Mouse (Mus musculus) spleen, adult 18-20 months (tissue): ENCODE measurements around the gene Spo11.

Source experiments
- DNase-seq, 2 experiments: peaks; one replicate each; pipeline ENCODE4 v3.0.0; 2022; ENCODE audit warnings: mixed read lengths in 2 of 2

Spo11 gene

DNA sequence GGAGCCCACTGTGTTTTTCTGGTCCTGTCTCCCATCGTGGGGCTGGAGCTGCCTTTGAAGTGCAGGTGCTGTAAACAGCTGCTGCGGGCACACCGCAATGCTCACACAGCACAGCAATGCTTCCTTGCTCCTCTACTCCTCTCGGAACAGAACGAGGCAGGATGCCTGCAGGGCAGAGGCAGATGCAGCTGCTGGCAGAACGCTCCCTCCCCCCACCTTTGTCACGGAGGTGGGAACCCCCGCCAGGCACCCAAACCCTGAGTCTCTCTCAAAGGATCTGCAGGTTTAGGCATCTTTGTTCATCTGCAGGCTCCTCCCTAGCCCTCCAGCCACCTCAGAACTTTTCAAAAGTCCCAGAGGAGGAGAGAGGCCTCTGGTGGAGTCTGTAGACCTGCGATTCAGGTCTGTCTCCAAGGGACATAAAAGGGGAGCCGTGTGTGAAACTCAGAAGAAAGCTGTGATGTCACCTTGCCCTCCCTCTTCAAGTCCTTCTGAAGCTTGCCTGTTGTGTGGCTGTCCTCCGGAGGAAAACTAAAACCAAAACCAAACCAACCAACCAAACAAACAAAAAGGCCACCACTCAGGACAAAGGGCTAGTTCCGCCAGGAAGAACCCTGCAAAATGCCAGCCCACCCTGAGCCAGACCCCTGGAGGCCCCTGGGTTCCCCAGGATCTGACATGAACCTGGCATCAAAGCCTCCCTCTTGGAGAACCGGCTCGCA is at the start of gene Spo11:
TSS of gene Spo11 (plus strand) at position 292 of the 722 bp plus-strand sequence.
- DNase-seq, result peak in 1 of 2 experiments; percentile 42

DNA sequence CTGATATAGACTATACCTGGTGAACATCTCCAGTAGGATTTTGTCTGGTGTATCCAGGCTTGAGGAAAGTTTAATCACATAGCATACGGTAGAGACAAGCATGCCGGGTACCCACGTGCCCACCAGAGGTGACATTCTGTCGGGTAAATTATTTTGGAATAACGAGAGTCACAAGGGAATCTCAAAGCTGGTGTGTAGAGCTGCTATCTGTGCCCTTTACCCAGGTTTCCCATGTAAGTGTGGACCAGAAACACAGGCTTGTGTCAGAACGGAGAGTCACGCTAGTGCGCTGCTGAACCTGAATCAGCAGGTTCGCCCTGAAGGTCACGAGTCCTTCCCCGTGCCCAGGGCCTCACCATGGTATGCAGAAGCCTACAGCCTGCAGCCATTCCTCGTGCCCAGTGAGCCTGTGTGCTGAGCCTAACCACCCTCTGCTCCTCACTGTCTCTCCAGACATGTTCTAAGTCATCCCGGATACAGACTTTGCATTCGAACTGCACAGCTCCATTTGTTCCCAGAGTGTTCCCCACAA is 47.5 kb upstream of the Spo11 start:
- DNase-seq, result no peak

DNA sequence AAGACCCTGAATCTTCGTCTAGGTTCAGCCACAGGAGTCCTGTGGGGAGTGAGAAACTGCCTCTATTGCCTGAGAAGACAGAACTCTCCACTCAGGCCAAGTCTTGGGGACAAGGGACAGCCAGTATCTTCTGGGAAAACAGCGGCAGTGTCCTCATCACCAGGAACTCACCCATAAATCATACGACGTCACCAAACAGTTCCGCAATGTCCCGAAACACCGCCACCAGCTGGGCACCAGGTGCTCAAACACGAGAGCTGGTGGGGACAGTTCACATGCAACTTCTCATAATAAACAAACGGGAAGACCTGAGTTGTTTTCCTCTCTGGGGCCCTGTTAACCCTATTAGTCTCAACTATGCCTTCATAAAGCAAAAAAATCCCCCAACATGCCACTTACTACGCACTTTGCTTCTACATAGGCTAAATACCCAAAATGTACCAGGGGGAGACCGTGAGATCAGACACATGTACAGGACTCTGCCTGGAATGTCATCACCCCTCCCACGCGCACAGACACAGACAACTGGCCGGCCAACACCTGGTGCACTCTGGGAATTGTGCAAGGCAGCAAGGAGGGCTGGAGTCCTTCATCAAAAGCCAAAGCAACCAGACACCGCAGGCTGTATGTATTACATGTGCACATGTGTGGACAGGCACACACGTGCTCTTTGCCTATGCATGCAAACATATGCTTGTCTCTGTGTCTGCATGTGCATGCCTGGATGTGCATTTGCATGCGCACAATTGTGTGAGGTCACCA is 46.2 kb upstream of the Spo11 start:
- no peak for DNase-seq

DNA sequence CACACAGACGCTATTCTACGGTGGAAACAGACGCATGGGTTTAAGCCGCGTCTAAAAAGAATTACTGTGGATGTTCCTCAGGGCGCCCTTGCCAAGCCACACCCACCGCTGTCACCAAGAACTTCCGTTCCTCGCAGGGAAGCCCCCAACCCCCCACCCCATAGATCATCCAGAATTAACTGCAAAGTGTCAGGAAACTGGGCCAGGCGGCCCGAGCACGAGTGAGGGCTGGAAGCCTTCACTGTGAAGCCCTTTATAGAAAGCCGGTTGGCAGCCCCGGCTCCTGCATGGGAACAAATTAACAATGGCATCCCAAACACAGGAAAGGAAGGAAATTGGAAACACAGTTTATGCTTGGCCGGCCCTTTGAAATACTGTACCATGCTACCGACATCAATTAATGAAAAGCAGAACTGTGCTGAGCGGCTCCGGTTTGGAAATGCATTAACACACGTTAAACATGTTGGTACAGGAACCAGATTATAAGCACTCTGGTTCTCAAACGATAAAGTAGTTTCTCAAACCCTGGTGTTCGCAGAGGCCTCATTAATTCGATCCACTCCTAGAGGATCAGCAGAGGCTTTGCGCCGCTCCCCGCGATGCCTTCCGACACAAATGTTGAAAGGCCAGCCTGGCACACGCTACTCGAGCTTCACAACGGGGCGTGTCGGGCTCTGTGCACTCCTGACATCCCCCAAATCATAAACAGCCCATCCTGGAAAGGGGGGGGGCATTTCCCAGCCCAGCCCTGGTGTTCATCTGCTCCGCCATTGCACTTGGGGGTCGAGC is 43.7 kb upstream of the Spo11 start:
- DNase-seq, result no peak

DNA sequence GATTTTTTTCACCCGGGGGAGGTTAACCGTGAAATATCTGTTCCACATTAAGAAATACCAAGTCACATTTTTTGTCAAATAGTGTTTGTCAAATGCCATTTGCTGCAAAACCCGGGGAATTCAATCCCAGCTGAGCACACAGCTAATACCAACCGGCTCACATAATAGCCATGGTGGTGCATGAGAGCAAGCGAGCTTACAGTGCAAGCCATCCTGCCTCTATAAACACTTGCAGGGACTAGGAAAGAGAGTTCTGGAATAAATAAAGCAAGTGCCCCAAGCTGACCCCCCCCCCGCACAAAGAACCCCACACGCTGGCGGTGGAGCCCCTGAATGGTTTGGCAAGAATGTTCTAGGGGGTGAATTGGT is 43.1 kb upstream of the Spo11 start:
- no peak for DNase-seq

DNA sequence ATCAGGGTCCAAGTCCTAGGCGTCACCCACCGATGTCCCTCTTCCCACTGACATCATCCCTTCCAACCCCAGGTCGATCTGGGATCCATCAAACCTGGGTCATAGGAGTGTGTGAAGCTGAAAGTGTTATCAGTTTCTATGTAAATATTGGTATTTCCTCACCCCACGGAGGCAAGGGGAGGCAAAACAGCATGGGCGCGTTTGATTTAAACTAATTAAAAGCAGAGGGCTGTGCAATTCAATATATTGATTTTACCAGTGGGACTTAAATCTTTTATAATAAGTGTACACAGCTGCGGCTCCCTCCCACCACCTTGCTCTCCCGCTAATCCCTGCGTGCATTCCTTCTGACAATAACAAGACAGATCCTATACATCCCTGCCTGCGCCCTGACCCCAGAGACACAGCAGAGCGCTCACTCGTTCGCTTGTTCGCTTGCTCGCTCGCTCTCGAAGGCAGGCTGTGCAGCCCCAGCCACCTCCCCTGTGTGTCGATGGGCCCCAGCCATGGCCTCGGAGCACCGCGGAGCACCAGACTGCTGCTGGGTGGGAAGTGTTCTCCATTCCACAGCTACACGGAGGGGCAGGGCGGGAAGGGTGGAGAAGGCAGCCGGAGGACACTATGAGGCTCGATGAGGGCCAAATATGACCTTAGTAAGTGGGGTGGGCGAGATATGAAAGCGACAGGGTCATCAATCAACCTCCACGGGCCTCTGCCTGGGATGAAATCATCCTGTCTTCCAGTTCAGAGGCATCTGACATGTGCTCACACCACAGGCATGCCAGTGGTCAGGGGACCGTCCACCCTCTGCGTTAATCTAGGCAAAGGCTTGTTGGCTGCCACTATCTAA is 42.4 kb upstream of the Spo11 start:
- no peak for DNase-seq

DNA sequence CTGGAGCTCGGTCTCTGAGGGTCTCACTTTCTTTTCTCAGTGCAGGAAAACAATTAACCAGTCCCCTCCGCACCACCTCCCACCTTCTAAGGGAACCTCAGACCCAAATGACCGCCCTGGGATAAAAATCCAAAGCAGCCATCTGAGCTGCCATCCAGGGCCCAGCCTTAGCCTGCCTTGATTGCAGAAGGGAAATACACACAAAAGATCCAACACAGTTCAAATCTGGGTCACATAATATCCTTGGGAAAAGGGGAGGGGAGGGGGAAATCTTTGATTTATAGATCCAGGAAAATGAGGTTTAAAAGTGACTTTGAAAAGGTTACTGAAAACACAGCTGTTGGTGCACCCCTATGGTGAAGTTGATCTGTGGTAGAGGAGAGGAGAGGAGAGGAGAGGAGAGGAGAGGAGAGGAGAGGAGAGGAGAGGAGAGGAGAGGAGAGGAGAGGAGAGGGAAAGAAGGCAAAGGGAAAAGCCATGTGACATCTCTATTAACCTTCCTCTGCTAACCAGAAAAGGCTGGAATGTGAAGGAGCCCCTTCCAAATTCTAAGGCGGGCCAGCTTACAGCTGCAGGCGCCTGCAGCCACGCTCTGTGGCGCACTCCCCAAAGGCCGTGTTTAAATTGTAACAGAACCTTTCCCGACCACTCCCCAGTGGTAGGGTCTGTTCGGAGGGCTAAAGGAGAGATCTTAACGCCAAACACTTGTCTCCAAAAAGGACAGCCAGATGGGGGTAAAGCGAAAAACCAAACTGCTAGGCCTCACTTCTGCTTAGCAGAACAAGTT is 41.5 kb upstream of the Spo11 start:
- no peak for DNase-seq

DNA sequence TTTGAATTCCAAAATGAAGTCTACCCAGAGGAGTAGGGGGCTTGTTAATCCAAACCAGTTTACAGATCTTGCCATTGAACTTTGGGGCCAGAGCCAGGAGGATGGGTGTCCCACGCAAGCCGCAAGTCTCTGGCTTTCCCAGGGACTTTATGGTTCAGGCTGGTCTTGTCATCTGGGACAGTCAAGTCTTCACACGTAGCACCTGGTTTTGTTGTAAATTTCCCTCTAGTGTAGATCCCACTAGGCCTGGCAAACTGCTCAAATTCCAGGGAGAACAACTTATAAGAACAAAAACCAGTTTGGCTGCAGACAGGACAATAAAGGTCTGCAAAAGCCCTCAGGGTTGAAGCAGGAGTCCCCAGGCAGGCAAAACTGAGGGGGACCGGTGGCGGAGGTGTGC is 40.7 kb upstream of the Spo11 start:
- no peak for DNase-seq

DNA sequence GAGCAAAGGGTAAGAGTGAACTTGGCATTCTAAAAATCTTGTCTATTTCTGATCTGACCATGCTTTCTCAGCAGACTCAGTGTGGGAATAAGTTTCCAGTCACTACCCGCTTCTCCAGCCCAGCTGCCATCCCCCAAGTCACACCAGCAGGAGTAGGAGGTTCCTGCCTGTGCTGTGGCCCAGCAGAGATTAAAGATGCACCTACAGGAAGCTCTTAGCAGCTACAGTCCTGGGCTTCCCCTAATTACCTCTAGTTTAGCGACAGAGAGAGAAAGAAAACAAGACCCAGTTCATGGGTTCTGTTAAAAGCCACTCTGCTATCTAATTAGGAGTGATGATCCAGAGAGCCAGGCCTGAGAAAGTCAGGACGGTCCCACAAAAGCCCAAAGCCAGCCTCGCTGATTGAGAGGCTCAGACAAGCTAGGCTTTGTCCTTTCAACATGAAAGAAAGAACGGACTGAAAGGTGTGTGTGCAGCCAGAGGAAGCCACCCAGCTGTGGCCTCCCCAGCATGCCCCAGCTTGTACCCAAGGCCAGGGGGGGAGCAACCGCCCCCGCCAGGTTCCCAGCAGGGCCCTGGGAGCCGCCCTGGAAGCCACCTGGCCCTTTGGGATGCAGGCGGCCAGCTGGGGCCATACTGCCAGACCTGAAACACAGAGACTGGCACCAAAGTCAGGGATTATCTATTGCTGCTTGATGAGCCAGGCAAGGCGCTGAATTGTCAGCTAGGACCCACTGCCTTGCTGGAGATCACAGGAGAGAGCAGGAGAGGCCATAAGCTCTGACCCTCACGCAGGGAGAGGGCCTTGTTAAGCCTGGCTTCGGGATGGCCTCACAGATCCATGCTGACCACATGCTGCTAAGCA is 39.9 kb upstream of the Spo11 start:
- no peak for DNase-seq

DNA sequence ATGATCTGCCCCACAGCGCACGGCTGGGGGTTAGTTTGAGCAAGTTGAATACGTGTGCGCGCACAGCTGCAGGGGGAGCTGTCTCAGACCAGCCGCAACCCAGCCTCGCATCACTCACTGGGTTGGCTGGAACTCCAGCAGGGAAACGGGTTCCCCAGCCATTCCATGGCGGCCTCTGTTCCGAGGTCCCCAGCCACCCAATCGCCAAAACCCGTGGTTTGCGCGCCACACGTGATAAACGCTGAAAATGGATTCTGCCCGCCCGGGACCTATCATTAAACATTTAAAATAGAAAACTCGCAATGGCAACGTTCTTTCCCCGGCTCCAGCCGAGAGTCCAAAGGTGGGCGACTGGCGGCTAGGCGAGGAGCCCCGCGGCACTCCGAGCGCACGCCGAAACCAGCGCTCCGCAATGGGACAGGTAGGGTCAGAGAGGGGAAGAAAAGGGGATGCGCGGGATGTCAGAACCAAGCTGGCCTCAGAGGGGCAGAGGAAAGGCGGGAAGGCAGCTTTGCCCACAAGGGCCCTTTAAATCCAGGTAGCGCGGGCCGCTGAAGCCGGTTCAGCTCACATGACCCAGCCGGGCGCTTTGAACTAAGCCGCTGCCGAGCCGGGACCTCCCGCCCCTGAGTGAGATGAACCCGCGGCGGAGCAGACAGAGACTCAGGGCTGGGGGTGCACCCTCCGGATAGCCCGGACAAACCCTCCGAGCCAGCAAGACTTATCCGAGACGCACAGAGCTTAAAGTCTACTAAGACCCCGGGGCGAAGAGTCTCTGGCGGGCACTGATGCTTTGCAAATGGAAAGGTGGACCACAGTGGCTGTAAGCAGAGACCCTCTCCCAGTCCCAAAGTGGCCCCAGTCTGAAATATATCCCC is 38.5 kb upstream of the Spo11 start:
- no peak for DNase-seq

DNA sequence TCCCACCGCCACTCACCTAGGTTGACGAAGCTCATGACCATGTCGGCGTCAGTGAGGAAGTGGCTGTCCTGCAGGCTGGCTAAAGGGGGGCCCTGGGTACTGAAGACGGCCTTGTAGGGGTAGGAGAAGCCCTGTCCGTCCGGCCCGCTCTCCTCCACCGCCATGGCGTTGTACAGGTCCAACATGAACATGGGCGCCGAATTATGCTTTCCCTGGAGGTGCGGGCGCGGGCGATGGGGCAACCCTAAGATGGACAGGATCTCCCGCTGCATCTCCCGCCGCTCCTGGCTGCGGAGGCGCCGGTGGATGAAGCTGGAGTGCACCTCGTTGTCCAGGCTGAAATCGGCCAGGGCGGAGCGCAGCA is 37.9 kb upstream of the Spo11 start:
- DNase-seq, result no peak

DNA sequence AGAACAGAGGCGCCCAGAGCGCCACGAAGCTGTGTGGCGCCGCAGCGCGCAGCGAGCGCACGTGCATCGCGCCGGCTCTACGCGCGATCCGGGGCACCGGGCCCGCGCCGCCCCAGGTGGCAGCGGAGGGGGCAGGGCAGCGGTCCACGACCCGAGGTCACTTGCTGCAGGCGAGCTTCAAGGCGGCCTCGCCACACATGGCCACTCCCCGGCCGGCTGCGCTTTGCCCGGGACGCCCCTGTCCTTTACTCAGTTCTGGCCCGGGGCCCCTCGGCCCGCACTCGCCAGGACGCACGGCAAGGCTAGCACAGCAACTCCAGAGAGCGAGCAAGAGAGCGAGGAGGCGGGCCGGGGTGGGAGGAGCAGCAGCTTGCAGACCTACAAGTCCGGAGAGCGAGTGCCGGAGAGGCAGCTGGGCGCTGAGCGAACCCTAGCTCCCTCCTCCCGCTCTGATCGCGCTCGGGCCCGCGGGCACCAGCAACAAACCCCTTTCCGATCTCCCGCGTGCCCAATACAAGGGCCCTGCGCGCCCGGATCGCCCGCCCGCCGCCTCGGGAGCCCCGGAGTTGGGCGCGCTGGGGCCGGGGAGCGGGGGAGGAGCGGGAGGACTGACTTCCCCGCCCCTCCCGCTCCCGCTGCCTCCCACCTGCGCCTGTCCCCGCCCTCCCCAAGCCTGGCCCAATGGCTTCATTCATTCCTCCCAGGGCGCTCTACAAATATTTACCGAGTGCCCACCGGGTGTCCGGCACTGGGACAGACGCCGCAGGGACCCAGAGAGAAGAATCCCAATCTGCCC is 37.3 kb upstream of the Spo11 start, which contains the start of gene Bmp7:
TSS of gene Bmp7 (minus strand) at position 319 of the 796 bp plus-strand sequence.
- DNase-seq, result peak; percentile 13 to 26

DNA sequence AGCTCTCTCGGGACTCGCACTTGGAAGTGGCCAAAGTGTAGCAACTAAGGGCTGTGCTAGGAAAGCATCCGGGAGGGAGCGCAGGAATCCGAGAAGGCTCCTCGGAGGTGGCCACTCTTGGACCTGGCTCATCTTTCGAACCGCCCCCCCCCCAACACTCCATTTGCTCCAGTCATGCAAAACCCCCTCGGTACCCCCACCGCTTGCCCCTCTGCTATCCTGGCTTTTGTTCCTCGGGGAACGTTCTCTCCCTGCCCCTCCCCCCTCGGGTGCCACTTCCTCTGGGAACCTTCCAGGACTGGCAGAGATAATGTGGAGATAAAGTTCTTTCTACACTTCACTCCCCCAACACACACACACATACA is 36.7 kb upstream of the Spo11 start:
- DNase-seq, result no peak

DNA sequence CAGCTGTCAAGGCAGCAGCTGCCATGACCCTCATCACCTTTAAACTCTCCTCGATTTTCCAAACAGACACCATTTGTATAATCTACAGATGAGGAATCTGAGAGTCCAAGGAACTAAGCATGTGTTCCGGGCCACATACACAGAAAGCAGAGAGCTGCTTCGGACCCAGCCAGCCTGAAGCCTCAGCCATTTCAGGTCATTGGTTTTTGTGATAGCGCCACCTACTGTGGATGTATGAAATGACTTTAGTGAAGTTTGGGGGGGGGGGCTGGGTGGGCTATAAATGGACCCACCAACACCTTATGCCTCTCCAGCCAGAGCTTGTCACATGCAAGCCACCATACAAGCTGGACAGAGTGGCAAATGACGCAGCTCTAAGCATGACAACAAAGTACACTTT is 28.4 kb upstream of the Spo11 start:
- DNase-seq, result no peak

DNA sequence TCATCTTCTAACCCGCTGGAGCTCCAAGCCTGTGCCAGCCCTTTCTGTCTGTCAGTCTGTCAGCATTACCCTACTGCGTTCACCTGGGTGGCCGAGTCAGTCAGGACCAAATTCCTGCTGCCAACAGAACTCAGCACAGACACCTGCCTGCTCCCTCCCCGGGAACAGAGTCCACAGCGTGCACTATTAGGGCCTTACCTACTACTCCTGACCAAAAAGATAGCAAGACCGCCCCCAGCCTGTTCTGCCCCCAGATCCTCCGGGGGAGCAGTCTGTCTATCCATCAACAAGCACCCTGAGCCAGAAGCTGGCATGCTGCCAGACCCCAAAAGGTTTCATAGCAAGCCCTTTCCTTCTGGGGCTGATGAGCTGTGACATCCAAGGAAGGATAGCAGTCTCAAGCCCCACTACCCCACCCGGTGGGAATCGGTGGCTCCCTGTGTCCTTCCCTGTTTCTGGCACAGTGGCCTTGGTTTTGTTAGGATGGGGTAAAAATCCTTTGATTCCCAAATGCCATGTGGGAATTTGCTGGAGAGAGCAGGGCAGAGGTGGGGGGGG is 27.3 kb upstream of the Spo11 start:
- no peak for DNase-seq

DNA sequence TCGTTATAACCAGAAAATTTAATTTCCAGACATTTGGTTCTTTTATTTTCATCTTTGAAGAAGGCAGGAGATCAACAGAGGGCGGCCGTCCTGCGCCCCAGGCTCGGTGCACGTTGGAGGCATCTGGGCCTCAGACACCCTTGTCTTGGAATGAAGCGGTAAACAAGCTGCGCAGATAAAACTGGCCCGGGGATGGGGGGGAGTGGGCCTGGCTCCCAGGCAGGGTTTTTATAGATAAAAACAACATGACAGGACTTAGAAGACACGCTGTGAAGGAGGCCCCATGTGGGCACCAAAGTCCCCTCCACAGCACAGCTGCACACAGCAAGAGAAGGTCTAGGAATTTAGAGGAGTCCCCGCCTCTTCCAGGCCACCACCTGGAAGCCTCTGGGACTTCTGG is 26.8 kb upstream of the Spo11 start:
- DNase-seq, result no peak

DNA sequence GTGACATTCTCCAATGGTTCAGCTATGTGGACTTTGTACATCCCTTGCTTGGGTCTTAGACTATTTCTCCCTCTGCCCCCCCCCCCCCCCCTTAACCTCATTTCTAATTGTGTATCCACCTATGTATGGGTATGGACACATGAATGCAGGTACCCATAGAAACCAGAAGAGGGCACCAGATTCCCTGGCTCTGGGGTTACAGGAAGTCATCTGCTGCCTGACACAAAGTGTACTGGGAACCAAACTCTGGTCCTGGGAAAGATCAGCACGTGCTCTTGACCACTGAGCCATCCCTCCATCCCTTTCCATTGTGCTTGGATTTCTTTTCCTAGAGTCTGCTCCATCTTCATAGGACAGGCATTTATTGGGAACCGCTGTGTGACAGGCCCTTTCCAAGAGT is 25.5 kb upstream of the Spo11 start:
- no peak for DNase-seq

DNA sequence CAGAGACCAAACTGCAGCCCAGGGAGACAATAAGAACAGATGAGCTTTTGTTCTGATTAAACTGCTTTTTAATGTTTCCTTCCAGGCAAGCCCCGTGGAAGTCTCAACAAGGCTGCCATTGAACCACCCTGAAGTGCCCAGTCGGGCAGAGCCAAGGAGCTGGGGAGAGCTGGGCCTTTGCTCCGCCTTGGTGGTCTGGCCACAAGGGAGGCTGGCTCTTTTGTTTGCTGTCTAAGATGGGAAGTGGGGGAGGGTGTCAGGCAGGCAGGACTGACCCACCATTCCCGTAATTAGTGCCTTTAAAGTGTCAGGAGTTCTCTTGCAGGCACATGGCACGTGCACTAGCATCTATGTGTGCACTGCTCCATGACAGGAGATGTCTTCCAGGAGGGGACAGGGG is 18.9 kb upstream of the Spo11 start:
- no peak for DNase-seq
